ENCODE assay signal across 23 mouse cellular contexts in genomic region chr2:93281466-93281865, GRCm38 (mm10). TPM values are rescaled to one million over a fixed set of nuclear protein-coding genes. Genes with fewer than 3 reads are reported as not detected.
DNase-seq lines count a peak whose midpoint lies in the region; ATAC-seq and TF ChIP-seq lines count a peak whose summit lies in the region.
"Had no signal": no experiment of that assay in that cellular context is flagged by ENCODE, and none has a peak within 500 bp of the region (broad histone marks: within the 10 kb centered on the region; RNA-seq: fewer than 3 reads in every experiment).

No protein-coding gene starts in this region.

- peaks cover 4% of the 10 kb centered on the region; the same call in 1 of the 2 replicates for H3K36me3 ChIP-seq in hindbrain, embryonic 10.5 days
- no peaks in the 10 kb centered on the region for H3K36me3 ChIP-seq in hindbrain, embryonic 16.5 days (ENCODE audit: control insufficient read depth, insufficient read depth, low read length)
- H3K36me3 ChIP-seq in neural tube, embryonic 13.5 days: no peaks in the 10 kb centered on the region
- no peaks in the 10 kb centered on the region for H3K36me3 ChIP-seq in stomach, postnatal 0 days (ENCODE audit: control insufficient read depth, insufficient read depth, low read length)
- H3K36me3 ChIP-seq: hindbrain, embryonic 15.5 days; limb, embryonic 15.5 days had no signal

- no peak overlapping the region for H3K4me3 ChIP-seq in hindbrain, embryonic 10.5 days
- no peak overlapping the region for H3K4me3 ChIP-seq in hindbrain, embryonic 16.5 days (ENCODE audit: low read length)
- H3K4me3 ChIP-seq in neural tube, embryonic 13.5 days: no peak overlapping the region
- H3K4me3 ChIP-seq in stomach, postnatal 0 days (ENCODE audit: low read depth, low read length): no peak overlapping the region
- H3K4me3 ChIP-seq: hindbrain, embryonic 15.5 days; limb, embryonic 15.5 days had no signal

- H3K4me1 ChIP-seq in hindbrain, embryonic 10.5 days (replicated peaks): peaks cover 100% of the 10 kb centered on the region
- peaks cover 57% of the 10 kb centered on the region for H3K4me1 ChIP-seq in hindbrain, embryonic 16.5 days (ENCODE audit: control insufficient read depth, insufficient read depth, low read depth, low read length)
- H3K4me1 ChIP-seq in neural tube, embryonic 13.5 days (replicated peaks): peaks cover 100% of the 10 kb centered on the region
- peaks cover 12% of the 10 kb centered on the region; the same call in 1 of the 2 replicates for H3K4me1 ChIP-seq in stomach, postnatal 0 days (replicated peaks; ENCODE audit: control insufficient read depth, insufficient read depth)

- no peak for TF ChIP-seq CTCF in stomach, postnatal 0 days (IDR thresholded peaks at IDR 0.05; ENCODE audit: low read depth)

- H3K9ac ChIP-seq in hindbrain, embryonic 16.5 days (ENCODE audit: low read depth, low read length): no peak overlapping the region
- H3K9ac ChIP-seq in neural tube, embryonic 13.5 days: no peak overlapping the region
- H3K9ac ChIP-seq in stomach, postnatal 0 days (ENCODE audit: low read length): no peak overlapping the region
- H3K9ac ChIP-seq: hindbrain, embryonic 15.5 days; limb, embryonic 15.5 days; liver, embryonic 14.5 days; lung, embryonic 14.5 days had no signal

- no peaks in the 10 kb centered on the region for H3K9me3 ChIP-seq in hindbrain, embryonic 10.5 days
- no peaks in the 10 kb centered on the region for H3K9me3 ChIP-seq in hindbrain, embryonic 16.5 days (ENCODE audit: control insufficient read depth, low read length)
- H3K9me3 ChIP-seq in neural tube, embryonic 13.5 days: no peaks in the 10 kb centered on the region
- H3K9me3 ChIP-seq in stomach, postnatal 0 days (ENCODE audit: control insufficient read depth, low read length): no peaks in the 10 kb centered on the region
- H3K9me3 ChIP-seq: hindbrain, embryonic 15.5 days; limb, embryonic 15.5 days had no signal

- no peak for TF ChIP-seq EP300 in stomach, postnatal 0 days (optimal IDR thresholded peaks at IDR 0.05)

- no peaks in the 10 kb centered on the region for H3K27me3 ChIP-seq in hindbrain, embryonic 10.5 days (ENCODE audit: insufficient read depth, poor library complexity, severe bottlenecking)
- H3K27me3 ChIP-seq in hindbrain, embryonic 16.5 days (replicated peaks; ENCODE audit: control insufficient read depth, insufficient read depth, low read length): no peaks in the 10 kb centered on the region
- H3K27me3 ChIP-seq in neural tube, embryonic 13.5 days: no peaks in the 10 kb centered on the region
- H3K27me3 ChIP-seq in stomach, postnatal 0 days (ENCODE audit: control insufficient read depth, insufficient read depth, low read length): no peaks in the 10 kb centered on the region
- H3K27me3 ChIP-seq: hindbrain, embryonic 15.5 days; limb, embryonic 15.5 days had no signal

- 84% methylated on average over 6 of the region's 6 CpGs for WGBS in hindbrain, embryonic 10.5 days
- 74% methylated on average over 6 of the region's 6 CpGs for WGBS in hindbrain, embryonic 16.5 days
- 84% methylated on average over 6 of the region's 6 CpGs for WGBS in neural tube, embryonic 13.5 days
- 65% methylated on average over 6 of the region's 6 CpGs for WGBS in stomach, postnatal 0 days

- peak overlapping the region; percentile 92 for H3K27ac ChIP-seq in hindbrain, embryonic 10.5 days
- no peak overlapping the region for H3K27ac ChIP-seq in hindbrain, embryonic 16.5 days (ENCODE audit: low read depth, low read length)
- peak overlapping the region; percentile 91 for H3K27ac ChIP-seq in neural tube, embryonic 13.5 days (replicated peaks)
- H3K27ac ChIP-seq in stomach, postnatal 0 days (replicated peaks): 0 out of 2 replicates have a peak overlapping the region, but pooled peaks have one; percentile 8
- H3K27ac ChIP-seq: hindbrain, embryonic 15.5 days; liver, embryonic 14.5 days had no signal

- DNase-seq in hindbrain, embryonic 10.5 days (ENCODE audit: low spot score): no peak
- peak; percentile 78 for DNase-seq in kidney, adult 9 months
- DNase-seq in kidney, postnatal 14 days: no peak
- DNase-seq in neural tube, embryonic 10.5 days (ENCODE audit: extremely low spot score, low spot score): no peak
- DNase-seq in stomach, postnatal 0 days (ENCODE audit: low spot score): no peak
- DNase-seq in thymus, adult 18-20 months: no peak
- DNase-seq: adrenal gland, adult 8-10 months; cerebellum, adult 8-10 months; cerebellum, postnatal 36 days; embryo, embryonic 11 days; left cerebral cortex, postnatal 4 days; retina, postnatal 1 day; right cerebral cortex, postnatal 25 days; spleen, adult 18-20 months; thymus, postnatal 14 days had no signal

- no peak overlapping the region for H3K4me2 ChIP-seq in hindbrain, embryonic 16.5 days (ENCODE audit: low read length)
- H3K4me2 ChIP-seq in neural tube, embryonic 13.5 days: no peak overlapping the region
- H3K4me2 ChIP-seq in stomach, postnatal 0 days (replicated peaks; ENCODE audit: low read depth): no peak overlapping the region
- H3K4me2 ChIP-seq: heart, embryonic 11.5 days; hindbrain, embryonic 15.5 days; limb, embryonic 15.5 days; lung, embryonic 14.5 days had no signal

- no peak for ATAC-seq in hindbrain, embryonic 16.5 days
- ATAC-seq in neural tube, embryonic 13.5 days (ENCODE audit: low read depth): no peak
- no peak for ATAC-seq in stomach, postnatal 0 days (ENCODE audit: low FRiP score, low TSS enrichment)
- ATAC-seq: intestine, embryonic 16.5 days had no signal

RNA-seq across cellular contexts. Expression of gene Tspan18, which starts 52.8 kb away (rescaled TPM):
- polyA plus RNA-seq in hindbrain, embryonic 10.5 days (2016; fragmentation: Nextera tagmentation; extraction: Ambion mirVana): 48.6 and 55.1 TPM in 2 replicates
- polyA plus RNA-seq in hindbrain, embryonic 16.5 days (2015; fragmentation: Nextera tagmentation; extraction: Ambion mirVana): 15.7 and 24.2 TPM in 2 replicates
- 41.8 and 43.5 TPM in 2 replicates for polyA plus RNA-seq in neural tube, embryonic 13.5 days (2015; fragmentation: Nextera tagmentation; extraction: Ambion mirVana)
- polyA plus RNA-seq in stomach, postnatal 0 days (2015; fragmentation: Nextera tagmentation; extraction: Ambion mirVana): 8.2 and 8.7 TPM in 2 replicates
